Mouse (Mus musculus) heart, adult 2 months (tissue): ENCODE measurements around the gene Slc44a1. TPM values are rescaled to one million over a fixed set of nuclear protein-coding genes. Genes with fewer than 3 reads are reported as not detected.

Source experiments
- DNase-seq, 2 experiments: peaks; one replicate each; pipeline ENCODE4 v3.0.0; 2021
- H3K27ac ChIP-seq: fragments of 200-600 bp; 2 replicates; pipeline ENCODE4 v1.8.1; 2022
- H3K27me3 ChIP-seq: fragments of 200-500 bp; 2 replicates; pipeline ENCODE4 v1.6.1; 2012; ENCODE audit warnings: mild to moderate bottlenecking, low read length, inconsistent platforms, mixed read lengths; ENCODE audit not compliant: control insufficient read depth, insufficient read depth
- H3K36me3 ChIP-seq: fragments of 200-500 bp; 2 replicates; pipeline ENCODE4 v1.6.1; 2012; ENCODE audit warnings: low read length, inconsistent platforms; ENCODE audit not compliant: control insufficient read depth, insufficient read depth
- H3K4me1 ChIP-seq: fragments of 200-500 bp; 2 replicates; pipeline ENCODE4 v1.6.1; 2011; ENCODE audit warnings: low read length; ENCODE audit not compliant: control insufficient read depth, insufficient read depth
- H3K4me3 ChIP-seq: fragments of 200-600 bp; 2 replicates; pipeline ENCODE4 v1.8.1; 2022
- H3K79me2 ChIP-seq: fragments of 200-500 bp; replicated peaks from 2 replicates; pipeline ENCODE4 v1.6.1; 2012; ENCODE audit warnings: mild to moderate bottlenecking, inconsistent platforms, low read length, moderate library complexity, mixed read lengths; ENCODE audit not compliant: control insufficient read depth, insufficient read depth
- H3K9ac ChIP-seq: fragments of 200-500 bp; 2 replicates; pipeline ENCODE4 v1.6.1; 2012; ENCODE audit warnings: low read depth, mild to moderate bottlenecking, control low read depth, inconsistent platforms, low read length, mixed read lengths
- CTCF ChIP-seq: fragments of 200-600 bp; IDR thresholded peaks from 2 replicates; pipeline ENCODE4 v1.8.1; 2022; ENCODE audit warnings: antibody characterized with exemption, mild to moderate bottlenecking, moderate library complexity
- EP300 ChIP-seq: fragments of 200-500 bp; IDR thresholded peaks from 2 replicates; pipeline ENCODE4 v1.6.1; 2011; ENCODE audit warnings: low read depth, low read length, control low read depth; ENCODE audit not compliant: insufficient read depth
- POLR2A ChIP-seq: fragments of 200-500 bp; IDR thresholded peaks from 2 replicates; pipeline ENCODE4 v1.6.1; 2011; ENCODE audit warnings: mild to moderate bottlenecking, low read depth, low read length, control low read depth; ENCODE audit not compliant: insufficient read depth
- WGBS: fragments of 180-500 bp; shearing (Covaris S2); methylation state at CpG from one replicate; pipeline ENCODE4 v1.1.7; 2018; 5-methylcytosine and 5-hydroxymethylcytosine counted together
- intact Hi-C: fragments of 180-260 bp; cut with DNase I; formaldehyde crosslinking; loops from one replicate; pipeline ENCODE4 v1.15.1; 2025
- polyA plus RNA-seq: library from polyadenylated mRNA; depleted of rRNA; stranded (reverse); fragments of >200 nt; gene quantifications from 2 replicates; pipeline ENCODE4 v1.2.3, GENCODE M21; 2012
- total RNA-seq, 2 experiments: library from RNA; stranded (reverse); gene quantifications; 2 replicates each; pipeline ENCODE4 v1.2.3; 2021

Gene Slc44a1
- total and polyA plus RNA-seq, 3 experiments: 22.7 to 32.3 (median 26.4) TPM

GRCm38 (mm10) chr4:53438386-53438785, 1.8 kb upstream of the Slc44a1 start:
- Histone ChIP-seq H3K4me1 (peaks cover 7% of the 10 kb centered on the region), H3K4me3 (no peak overlapping the region), H3K79me2 (peaks cover 2% of the 10 kb centered on the region; the same call in 1 of the 2 replicates), H3K9ac (no peak overlapping the region), H3K36me3 (peaks cover 9% of the 10 kb centered on the region), H3K27ac (peak overlapping the region; percentile 57), H3K27me3 (no peaks in the 10 kb centered on the region)
- intact Hi-C loops: no loop called here
- 63% methylated on average over 2 of the region's 2 CpGs for WGBS
- DNase-seq: no peak
- TF ChIP-seq EP300 (no peak), CTCF (no peak), POLR2A (no peak)

- Histone ChIP-seq H3K9ac (no peak overlapping the region), H3K27me3 (no peaks in the 10 kb centered on the region), H3K79me2 (peaks cover 2% of the 10 kb centered on the region; the same call in 1 of the 2 replicates), H3K4me3 (no peak overlapping the region), H3K27ac (peak overlapping the region; percentile 97), H3K36me3 (peaks cover 9% of the 10 kb centered on the region), H3K4me1 (peaks cover 7% of the 10 kb centered on the region)
- no peak for TF ChIP-seq EP300
- no peak for TF ChIP-seq CTCF
- no peak for TF ChIP-seq POLR2A
- intact Hi-C loops: no loop called here
- 76% methylated on average over 7 of the region's 7 CpGs for WGBS
- no peak for DNase-seq
Measured at GRCm38 (mm10) chr4:53438836-53439480, 1.3 kb upstream of the Slc44a1 start.

GRCm38 (mm10) chr4:53439636-53440009, 590 bp upstream of the Slc44a1 start:
- H3K36me3 ChIP-seq: peaks cover 9% of the 10 kb centered on the region
- peaks cover 7% of the 10 kb centered on the region for H3K4me1 ChIP-seq
- H3K4me3 ChIP-seq: peak overlapping the region; percentile 88
- intact Hi-C loops: loop anchor here (1.0 to 5.0 kb wide), 5 partner anchors 108 to 427 kb away; partner anchors contain the start of genes Fsd1l and Nipsnap3b
- H3K79me2 ChIP-seq: peaks cover 2% of the 10 kb centered on the region; the same call in 1 of the 2 replicates
- H3K27ac ChIP-seq: peak overlapping the region; percentile 97
- no peak for DNase-seq
- TF ChIP-seq EP300 (no peak), POLR2A (no peak), CTCF (no peak)
- H3K9ac ChIP-seq: peak overlapping the region; percentile 81
- 16% methylated on average over 9 of the region's 9 CpGs for WGBS
- no peaks in the 10 kb centered on the region for H3K27me3 ChIP-seq

- no peak for TF ChIP-seq CTCF
- TF ChIP-seq EP300: no peak
- TF ChIP-seq POLR2A: no peak
- Histone ChIP-seq H3K79me2 (peaks cover 2% of the 10 kb centered on the region; the same call in 1 of the 2 replicates), H3K4me3 (peak overlapping the region; percentile 88), H3K36me3 (peaks cover 9% of the 10 kb centered on the region), H3K27me3 (no peaks in the 10 kb centered on the region), H3K9ac (peak overlapping the region; percentile 100), H3K4me1 (peaks cover 7% of the 10 kb centered on the region), H3K27ac (peak overlapping the region; percentile 86)
- peak; percentile 38 to 58 for DNase-seq
- intact Hi-C loops: loop anchor here (1.0 to 5.0 kb wide), 5 partner anchors 106 to 429 kb away; partner anchors contain the start of genes Fsd1l and Nipsnap3b
- under 1% methylated on average over 45 of the region's 45 CpGs for WGBS
Measured at GRCm38 (mm10) chr4:53440816-53441571, 781 bp downstream of the Slc44a1 start.

- intact Hi-C loops: loop anchor here (5.0 kb wide), 4 partner anchors 106 to 429 kb away; partner anchors contain the start of genes Fsd1l and Nipsnap3b
- Histone ChIP-seq H3K9ac (no peak overlapping the region), H3K4me3 (peak overlapping the region; percentile 88), H3K79me2 (peaks cover 2% of the 10 kb centered on the region; the same call in 1 of the 2 replicates), H3K36me3 (peaks cover 9% of the 10 kb centered on the region), H3K27ac (no peak overlapping the region; the same call in 1 of the 2 replicates), H3K4me1 (peaks cover 7% of the 10 kb centered on the region), H3K27me3 (no peaks in the 10 kb centered on the region)
- TF ChIP-seq CTCF: no peak
- no peak for TF ChIP-seq POLR2A
- DNase-seq: no peak
- WGBS: 68% methylated on average over 4 of the region's 4 CpGs
Measured at GRCm38 (mm10) chr4:53441683-53442082, 1.5 kb downstream of the Slc44a1 start.

GRCm38 (mm10) chr4:53446216-53446615, 6.0 kb downstream of the Slc44a1 start:
- Histone ChIP-seq H3K27me3 (no peaks in the 10 kb centered on the region), H3K79me2 (peaks cover 1% of the 10 kb centered on the region; the same call in 1 of the 2 replicates), H3K27ac (no peak overlapping the region), H3K4me3 (no peak overlapping the region), H3K36me3 (no peaks in the 10 kb centered on the region), H3K4me1 (peaks cover 2% of the 10 kb centered on the region), H3K9ac (no peak overlapping the region)
- intact Hi-C loops: no loop called here
- WGBS: 93% methylated on average over 3 of the region's 3 CpGs
- no peak for TF ChIP-seq EP300
- no peak for TF ChIP-seq CTCF
- TF ChIP-seq POLR2A: no peak
- no peak for DNase-seq
